Mouse (Mus musculus) testis, adult 2 months (tissue): ENCODE measurements around the gene Cdh23.

Experiments used
- CTCF ChIP-seq: fragments of 200-500 bp; IDR thresholded peaks from 2 replicates; pipeline ENCODE4 v1.5.1; 2012; ENCODE audit warnings: low read depth, mild to moderate bottlenecking, inconsistent platforms, low read length, moderate library complexity; ENCODE audit not compliant: control insufficient read depth, insufficient read depth, insufficient replicate concordance
- POLR2A ChIP-seq: fragments of 200-500 bp; IDR thresholded peaks from 2 replicates; pipeline ENCODE4 v1.6.1; 2012; ENCODE audit warnings: low read depth, mild to moderate bottlenecking, inconsistent platforms, low read length, moderate library complexity; ENCODE audit not compliant: control insufficient read depth

DNA sequence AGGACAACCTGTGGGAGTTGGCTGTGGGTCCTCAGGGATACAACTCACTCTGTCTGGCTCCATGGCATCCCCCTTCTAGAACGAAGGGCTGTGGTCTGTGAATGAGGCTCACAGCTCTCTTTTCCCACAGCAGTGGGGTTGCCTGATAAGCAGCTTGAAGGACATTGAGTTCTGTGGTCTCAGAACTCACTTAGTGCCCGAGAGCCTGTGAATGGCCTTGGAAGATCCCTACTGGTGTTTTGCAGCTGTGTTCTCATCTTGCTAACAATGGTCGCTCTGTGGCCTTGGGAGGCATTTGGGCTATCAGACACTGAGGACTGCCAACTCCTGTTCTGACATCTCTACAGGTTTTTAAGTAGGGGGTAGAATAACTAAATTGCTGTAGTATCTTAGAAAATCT lies 400.9 kb downstream of the Cdh23 start:
- TF ChIP-seq POLR2A, result no peak
- TF ChIP-seq CTCF, result no peak
